Mouse (Mus musculus) spleen, adult 2 months (tissue): Measurements from ENCODE around the gene Cdip1. TPM values are rescaled to one million over a fixed set of nuclear protein-coding genes. Genes with fewer than 3 reads are reported as not detected.

ENCODE experiments used
- DNase-seq, 2 experiments: peaks; one replicate each; pipeline versions ENCODE4 v3.0.0 to v3.0.0-alpha.2; 2012 to 2021; ENCODE audit warnings: low spot score in 2 of 2, low read depth in 1 of 2
- H3K27ac ChIP-seq: fragments of 200-500 bp; 2 replicates; pipeline ENCODE4 v1.5.1; 2012; ENCODE audit warnings: low read length, inconsistent platforms; ENCODE audit not compliant: insufficient read depth
- H3K27me3 ChIP-seq: fragments of 200-500 bp; 2 replicates; pipeline ENCODE4 v1.6.1; 2012; ENCODE audit warnings: mild to moderate bottlenecking, moderate library complexity, low read length, inconsistent platforms; ENCODE audit not compliant: control insufficient read depth, insufficient read depth
- H3K36me3 ChIP-seq: fragments of 200-500 bp; 2 replicates; pipeline ENCODE4 v1.6.1; 2012; ENCODE audit warnings: mild to moderate bottlenecking, low read length, inconsistent platforms; ENCODE audit not compliant: control insufficient read depth, insufficient read depth
- H3K4me1 ChIP-seq: fragments of 200-500 bp; 2 replicates; pipeline ENCODE4 v1.6.1; 2011; ENCODE audit warnings: inconsistent platforms; ENCODE audit not compliant: control insufficient read depth, insufficient read depth, insufficient read length
- H3K4me3 ChIP-seq: fragments of 200-500 bp; 2 replicates; pipeline ENCODE4 v1.5.1; 2011; ENCODE audit warnings: mild to moderate bottlenecking, inconsistent platforms; ENCODE audit not compliant: insufficient read depth, insufficient read length; ENCODE audit errors: extremely low read depth
- CTCF ChIP-seq: fragments of 200-500 bp; IDR thresholded peaks from 2 replicates; pipeline ENCODE4 v1.5.1; 2011; ENCODE audit warnings: mild to moderate bottlenecking, inconsistent platforms; ENCODE audit not compliant: insufficient read depth, insufficient read length, insufficient replicate concordance; ENCODE audit errors: extremely low read depth
- POLR2A ChIP-seq: fragments of 200-500 bp; IDR thresholded peaks from 2 replicates; pipeline ENCODE4 v1.6.1; 2011; ENCODE audit warnings: low read depth, low read length, inconsistent platforms
- WGBS: fragments of 180-500 bp; shearing (Covaris S2); methylation state at CpG from one replicate; pipeline ENCODE4 v1.1.7; 2018; 5-methylcytosine and 5-hydroxymethylcytosine counted together
- polyA plus RNA-seq: library from polyadenylated mRNA; depleted of rRNA; stranded (reverse); fragments of >200 nt; gene quantifications from 2 replicates; pipeline ENCODE4 v1.2.3, GENCODE M21; 2012; rRNA removed

Cdip1 gene
- 40.4 and 55.2 TPM in 2 replicates for polyA plus RNA-seq

DNA sequence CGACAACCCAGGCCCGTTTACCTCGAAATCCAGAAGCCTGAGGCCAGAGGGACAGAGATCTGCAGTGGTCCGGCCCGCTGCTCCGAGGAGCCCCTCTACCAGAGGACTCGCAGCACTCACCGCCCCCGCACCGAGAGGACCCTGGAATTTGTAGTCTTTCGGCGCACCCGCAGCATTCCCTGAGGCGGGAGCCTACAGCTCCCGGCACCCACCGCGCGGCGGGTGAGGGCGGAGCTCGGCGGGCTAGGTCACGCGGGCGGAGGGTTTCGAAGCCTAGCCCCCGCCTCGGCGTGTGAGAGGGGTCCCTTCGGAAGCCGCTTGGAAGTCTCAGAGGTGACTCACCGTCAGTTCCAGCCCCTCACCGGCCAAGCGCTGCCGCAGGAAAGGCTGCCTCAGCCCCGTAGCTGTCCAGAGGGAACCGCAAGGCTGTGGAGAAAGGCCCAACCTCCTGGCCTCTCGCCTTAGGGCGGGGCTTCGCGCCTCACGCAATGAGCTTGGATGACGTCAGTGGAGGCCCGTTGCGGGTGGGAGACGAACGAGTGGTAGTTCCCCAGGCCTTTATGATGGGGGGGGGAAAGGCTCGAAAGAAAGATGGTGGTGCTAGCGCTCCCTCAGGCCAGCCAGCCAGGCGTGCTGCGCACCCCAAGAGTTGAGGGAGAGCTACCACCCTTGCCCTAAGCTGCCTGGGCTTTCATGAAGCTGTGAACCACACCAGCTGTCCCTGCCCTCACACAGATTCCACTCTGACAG is at the start of gene Cdip1:
Cdip1 (minus strand) TSS at position 483 of the 750 bp plus-strand sequence.
- peak; percentile 89 to 92 for DNase-seq
- 1% methylated on average over 51 of the region's 51 CpGs for WGBS
- TF ChIP-seq POLR2A = no peak
- TF ChIP-seq CTCF = 0 out of 2 replicates have a peak, but pooled peaks have one; percentile 0
- H3K36me3 ChIP-seq = peaks cover 2% of the 10 kb centered on the region; the same call in 1 of the 2 replicates
- peak within 1 kb of the TSS; percentile 95 for H3K4me3 ChIP-seq
- no peaks in the 10 kb centered on the region for H3K27me3 ChIP-seq
- H3K4me1 ChIP-seq = peaks cover 4% of the 10 kb centered on the region; the same call in 1 of the 2 replicates
- H3K27ac ChIP-seq = peak within 1 kb of the TSS; percentile 95

DNA sequence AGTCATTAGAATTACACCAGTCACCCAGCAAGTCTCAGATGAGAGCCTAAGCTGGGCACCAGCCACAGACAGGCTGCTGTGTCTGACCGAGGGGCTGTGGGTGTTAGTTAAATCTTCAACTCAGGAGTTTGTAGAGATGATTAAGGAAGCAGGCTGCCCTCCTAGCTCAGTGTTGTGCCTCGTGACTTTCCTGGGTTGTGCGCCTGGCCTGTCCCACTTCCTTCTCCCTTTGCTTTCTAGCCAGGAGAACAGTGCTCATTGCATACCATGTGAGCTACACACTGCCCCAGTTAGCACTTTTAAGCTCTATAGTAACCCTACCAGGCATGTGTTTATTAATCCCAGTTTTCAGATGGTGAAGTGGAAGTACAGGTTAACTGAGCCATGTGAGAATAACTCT is 49.5 kb upstream of the Cdip1 start:
- no peaks in the 10 kb centered on the region for H3K27me3 ChIP-seq
- no peak overlapping the region for H3K4me3 ChIP-seq
- WGBS = 61% methylated on average over 3 of the region's 3 CpGs
- DNase-seq = no peak
- H3K27ac ChIP-seq = no peak overlapping the region
- TF ChIP-seq POLR2A (no peak), CTCF (no peak)
- no peaks in the 10 kb centered on the region for H3K36me3 ChIP-seq
- no peaks in the 10 kb centered on the region for H3K4me1 ChIP-seq

DNA sequence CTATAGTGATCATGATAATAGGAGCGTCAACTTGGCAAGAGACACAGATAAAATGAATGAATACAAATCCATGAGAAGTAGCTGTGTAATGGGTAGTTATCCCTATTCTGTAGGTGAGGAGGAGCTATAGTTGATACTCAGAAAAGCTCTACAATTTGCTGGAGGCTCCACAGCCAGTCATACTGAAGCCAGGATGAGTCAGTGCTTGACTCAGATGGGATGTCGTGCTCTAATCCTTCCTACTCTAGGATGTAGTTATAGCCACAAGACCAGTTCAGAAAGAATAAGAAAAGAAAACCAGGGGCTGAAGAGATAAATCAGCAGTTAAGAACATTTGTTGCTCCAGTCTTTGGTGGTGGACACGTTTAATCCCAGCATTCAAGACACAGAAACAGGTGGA is 47.5 kb upstream of the Cdip1 start:
- Histone ChIP-seq H3K4me3 (no peak overlapping the region), H3K27ac (no peak overlapping the region), H3K36me3 (no peaks in the 10 kb centered on the region), H3K4me1 (no peaks in the 10 kb centered on the region), H3K27me3 (no peaks in the 10 kb centered on the region)
- WGBS = 87% methylated on average over 3 of the region's 3 CpGs
- TF ChIP-seq POLR2A = no peak
- no peak for TF ChIP-seq CTCF
- no peak for DNase-seq

DNA sequence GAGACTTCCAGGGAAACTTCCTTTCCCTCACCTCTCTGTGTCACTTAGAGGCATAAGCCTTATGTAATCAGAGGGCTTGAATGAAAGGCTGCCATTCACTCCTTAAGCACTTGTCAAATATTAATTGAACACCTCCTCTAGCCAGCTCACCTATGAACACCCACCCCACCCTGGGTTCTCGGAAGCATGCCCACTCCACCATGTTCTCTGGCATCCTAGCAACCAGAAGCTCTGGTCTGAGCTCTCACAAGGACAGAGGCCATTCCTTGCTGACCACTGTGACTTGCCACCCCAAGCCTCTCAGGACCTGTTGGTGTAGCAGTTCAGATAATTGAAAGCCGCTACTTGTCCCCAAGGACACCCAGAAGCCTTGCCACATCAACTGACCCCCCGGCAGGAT is 45.1 kb upstream of the Cdip1 start, which contains the start of gene 4930562C15Rik:
4930562C15Rik (plus strand) TSS at position 226 of the 400 bp plus-strand sequence.
- no peak for DNase-seq
- H3K4me3 ChIP-seq = no peak within 1 kb of the TSS
- no peaks in the 10 kb centered on the region for H3K36me3 ChIP-seq
- H3K4me1 ChIP-seq = no peaks in the 10 kb centered on the region
- no peaks in the 10 kb centered on the region for H3K27me3 ChIP-seq
- TF ChIP-seq CTCF = no peak
- TF ChIP-seq POLR2A = no peak
- H3K27ac ChIP-seq = no peak within 1 kb of the TSS
- 90% methylated on average over 3 of the region's 3 CpGs for WGBS

DNA sequence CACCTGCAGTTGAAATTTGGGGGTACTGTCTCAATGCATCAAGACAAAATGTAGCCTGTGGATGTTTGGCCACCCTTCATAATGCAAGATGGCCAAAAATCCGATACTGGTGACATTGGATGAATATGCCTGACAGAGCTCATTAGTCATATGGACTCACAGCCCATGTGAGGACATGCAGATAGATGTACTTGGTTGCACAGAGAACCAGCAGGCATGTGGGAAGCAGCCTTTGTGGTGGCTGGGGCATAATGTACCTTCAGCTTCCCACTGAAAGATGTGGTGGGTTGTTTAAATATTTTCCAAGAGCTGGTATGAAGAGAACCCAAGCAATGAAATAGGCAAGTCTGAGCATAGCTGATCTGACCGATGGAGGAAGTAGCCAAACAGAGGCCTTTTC is 43.8 kb upstream of the Cdip1 start:
- TF ChIP-seq POLR2A (no peak), CTCF (no peak)
- DNase-seq = no peak
- H3K4me1 ChIP-seq = no peaks in the 10 kb centered on the region
- 65% methylated on average over 2 of the region's 2 CpGs for WGBS
- H3K27me3 ChIP-seq = no peaks in the 10 kb centered on the region
- H3K4me3 ChIP-seq = no peak overlapping the region
- no peaks in the 10 kb centered on the region for H3K36me3 ChIP-seq
- no peak overlapping the region for H3K27ac ChIP-seq

DNA sequence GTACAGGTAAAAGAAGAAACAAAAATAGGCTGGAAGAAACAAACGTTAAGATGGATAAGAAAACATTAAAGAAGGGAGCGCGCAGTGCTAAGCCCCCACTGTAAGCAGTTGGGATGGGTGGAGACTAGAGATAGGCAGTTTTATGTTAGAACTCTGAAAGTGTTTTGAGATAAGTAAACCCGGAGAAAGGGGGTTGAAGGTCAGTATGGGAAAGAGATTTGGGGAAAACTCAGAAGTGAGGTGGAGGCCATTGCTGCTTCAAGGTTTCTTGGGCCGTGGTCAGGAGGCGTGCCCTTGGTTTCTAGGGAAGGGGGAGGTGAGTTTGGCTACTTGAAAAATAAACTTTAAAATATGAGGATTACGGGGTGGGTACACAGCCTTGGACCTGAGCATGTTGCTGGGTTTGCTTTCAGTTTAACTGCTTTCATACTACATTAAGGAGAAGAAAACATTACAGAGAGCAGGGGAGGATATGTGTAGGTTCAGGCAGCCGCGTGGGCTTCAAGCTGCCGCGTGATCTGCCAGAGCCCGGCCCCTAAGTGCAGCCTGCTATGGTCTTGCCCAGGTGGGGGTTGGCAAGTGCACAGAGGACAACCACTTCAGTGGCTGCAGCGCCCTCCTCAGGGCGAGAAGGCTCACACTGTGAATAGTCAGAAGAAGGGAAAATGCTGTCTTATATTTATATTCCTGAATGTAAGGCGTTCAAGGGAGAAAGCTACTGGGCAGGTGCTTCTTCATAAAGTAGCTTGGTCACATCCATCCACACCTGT is 41.7 kb upstream of the Cdip1 start:
- Histone ChIP-seq H3K27me3 (no peaks in the 10 kb centered on the region), H3K27ac (no peak overlapping the region), H3K4me3 (no peak overlapping the region), H3K36me3 (no peaks in the 10 kb centered on the region), H3K4me1 (no peaks in the 10 kb centered on the region)
- WGBS = 72% methylated on average over 15 of the region's 15 CpGs
- DNase-seq = no peak
- no peak for TF ChIP-seq CTCF
- TF ChIP-seq POLR2A = no peak

DNA sequence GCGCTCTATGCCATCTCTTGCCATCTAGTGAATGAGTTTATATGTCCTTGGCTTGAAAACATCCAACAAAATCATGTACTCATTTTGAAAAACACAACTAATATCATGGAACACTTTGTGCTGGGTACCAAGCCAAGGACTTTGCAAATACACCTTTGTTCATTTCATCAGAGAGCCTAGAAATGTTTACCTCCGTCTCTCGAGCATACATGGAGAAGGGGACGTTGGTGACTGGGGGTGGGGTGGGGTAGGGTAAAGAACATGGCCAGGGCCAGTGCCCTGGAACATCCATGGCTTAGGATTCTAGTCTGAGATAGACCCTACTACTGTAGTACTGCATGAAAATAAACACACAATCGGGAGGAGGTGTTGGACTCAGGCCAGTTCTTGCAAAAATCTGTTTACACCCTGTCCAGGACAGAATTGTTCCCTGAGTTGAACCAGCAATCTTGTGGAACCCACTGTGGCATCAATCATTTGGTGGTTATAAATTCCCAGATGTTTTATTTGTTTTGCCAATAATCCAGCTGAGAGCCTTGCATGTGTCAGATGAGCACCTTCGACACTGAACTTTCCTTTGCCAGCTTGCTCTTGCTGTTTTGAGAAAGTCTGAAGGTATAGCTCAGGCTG is 39.3 kb upstream of the Cdip1 start:
- H3K4me3 ChIP-seq = no peak overlapping the region
- H3K27me3 ChIP-seq = no peaks in the 10 kb centered on the region
- H3K27ac ChIP-seq = no peak overlapping the region
- WGBS = 90% methylated on average over 6 of the region's 6 CpGs
- no peak for DNase-seq
- no peaks in the 10 kb centered on the region for H3K4me1 ChIP-seq
- H3K36me3 ChIP-seq = no peaks in the 10 kb centered on the region
- TF ChIP-seq CTCF (no peak), POLR2A (no peak)
